Mouse (Mus musculus): ENCODE results near the gene Git2.

The Git2 gene

GRCm38 (mm10) chr5:114686726-114687210, 88.5 kb downstream of the Git2 start:
- DNase-seq (ENCODE audit: low spot score in 2 of 2) = no peak

- no peak for DNase-seq (ENCODE audit: low spot score in 2 of 2)
Measured at GRCm38 (mm10) chr5:114685986-114686385, 89.3 kb downstream of the Git2 start.

- DNase-seq (ENCODE audit: low spot score in 2 of 2) = no peak
Measured at GRCm38 (mm10) chr5:114681717-114682116, 93.6 kb downstream of the Git2 start.

GRCm38 (mm10) chr5:114680676-114681285, 94.5 kb downstream of the Git2 start:
- no peak for DNase-seq (ENCODE audit: low spot score in 2 of 2)

- DNase-seq (ENCODE audit: low spot score in 2 of 2) = no peak
Measured at GRCm38 (mm10) chr5:114679841-114680591, 95.3 kb downstream of the Git2 start.

Data from right cerebral cortex, postnatal 36 days (tissue).